Mouse (Mus musculus) testis, adult 2 months (tissue): ENCODE measurements around the gene Col20a1.

ENCODE experiments used
- CTCF ChIP-seq: fragments of 200-500 bp; IDR thresholded peaks from 2 replicates; pipeline ENCODE4 v1.5.1; 2012; ENCODE audit warnings: low read depth, mild to moderate bottlenecking, inconsistent platforms, low read length, moderate library complexity; ENCODE audit not compliant: control insufficient read depth, insufficient read depth, insufficient replicate concordance
- POLR2A ChIP-seq: fragments of 200-500 bp; IDR thresholded peaks from 2 replicates; pipeline ENCODE4 v1.6.1; 2012; ENCODE audit warnings: low read depth, mild to moderate bottlenecking, inconsistent platforms, low read length, moderate library complexity; ENCODE audit not compliant: control insufficient read depth

- TF ChIP-seq CTCF, result no peak
- TF ChIP-seq POLR2A, result no peak
Measured at GRCm38 (mm10) chr2:181058193-181058592, 71.9 kb downstream of the Col20a1 start.
